Mouse (Mus musculus) CH12.LX (cell line): ENCODE data around the gene Rufy1.

Experiments
- CHD2 ChIP-seq: IDR thresholded peaks from 2 replicates; pipeline ENCODE4 v1.6.1; 2011; ENCODE audit warnings: low read length, improper control_type of control experiment
- CTCF ChIP-seq, 2 experiments: IDR thresholded peaks in 1 of 2; conservative IDR thresholded peaks in 1 of 2; 2 replicates each; pipeline ENCODE4 v1.5.1; 2011 to 2012; ENCODE audit warnings: low read depth in 2 of 2, low read length in 2 of 2, improper control_type of control experiment in 1 of 2, inconsistent platforms in 1 of 2, mild to moderate bottlenecking in 1 of 2, moderate library complexity in 1 of 2
- EP300 ChIP-seq: IDR thresholded peaks from 2 replicates; pipeline ENCODE4 v1.6.1; 2011; ENCODE audit warnings: low read length, improper control_type of control experiment
- HCFC1 ChIP-seq: IDR thresholded peaks from 2 replicates; pipeline ENCODE4 v1.6.1; 2012; ENCODE audit warnings: low read depth, mild to moderate bottlenecking, inconsistent platforms, low read length, improper control_type of control experiment
- JUN ChIP-seq: IDR thresholded peaks from 2 replicates; pipeline ENCODE4 v1.6.1; 2011; ENCODE audit warnings: low read depth, mild to moderate bottlenecking, low read length, improper control_type of control experiment, moderate library complexity; ENCODE audit not compliant: insufficient read depth
- MAX ChIP-seq: IDR thresholded peaks from 2 replicates; pipeline ENCODE4 v1.6.1; 2011; ENCODE audit warnings: low read length, improper control_type of control experiment
- NRF1 ChIP-seq: IDR thresholded peaks from 2 replicates; pipeline ENCODE4 v1.6.1; 2014; ENCODE audit warnings: low read depth, mild to moderate bottlenecking, inconsistent platforms, low read length, improper control_type of control experiment, moderate library complexity
- POLR2A ChIP-seq: IDR thresholded peaks from 2 replicates; pipeline ENCODE4 v1.6.1; 2011; ENCODE audit warnings: low read depth, mild to moderate bottlenecking, improper control_type of control experiment, low read length
- RAD21 ChIP-seq: IDR thresholded peaks from 2 replicates; pipeline ENCODE4 v1.6.1; 2011; ENCODE audit warnings: low read depth, mild to moderate bottlenecking, low read length, improper control_type of control experiment, moderate library complexity
- RCOR1 ChIP-seq: conservative IDR thresholded peaks from 2 replicates; pipeline ENCODE4 v1.6.1; 2012; ENCODE audit warnings: low read depth, mild to moderate bottlenecking, inconsistent platforms, low read length, improper control_type of control experiment
- USF1 ChIP-seq: IDR thresholded peaks from 2 replicates; pipeline ENCODE4 v1.6.1; 2014; ENCODE audit warnings: low read depth, mild to moderate bottlenecking, inconsistent platforms, low read length, improper control_type of control experiment

- TF ChIP-seq CTCF (conservative IDR thresholded peaks at IDR 0.05 in 1 of 2, IDR thresholded peaks at IDR 0.05 in 1 of 2; ENCODE audit: low read depth in 2 of 2, low read length in 2 of 2) (no peak), CHD2 (no peak), RCOR1 (no peak), MAX (no peak), USF1 (no peak), NRF1 (no peak), EP300 (no peak), HCFC1 (no peak), POLR2A (no peak), RAD21 (no peak), JUN (no peak)
Measured at GRCm38 (mm10) chr11:50426056-50426455, 4.9 kb downstream of the Rufy1 start.
